Mouse (Mus musculus): ENCODE measurements around the gene Ankra2.

GRCm38 (mm10) chr13:98239978-98240641, 22.8 kb upstream of the Ankra2 start:
- TF ChIP-seq CTCF (IDR thresholded peaks at IDR 0.05; ENCODE audit: control insufficient read depth, insufficient read depth, insufficient read length) (no peak), CEBPB (IDR thresholded peaks at IDR 0.05; ENCODE audit: low read depth) (no peak), MYOD1 (IDR thresholded peaks at IDR 0.05; ENCODE audit: control insufficient read depth, insufficient read length, low read depth) (no peak)
